Mouse (Mus musculus) erythroblast, embryonic 14.5 days (primary cell): Measurements from ENCODE around the gene Mfrp.

Source experiments
- GATA1 ChIP-seq: IDR thresholded peaks from 2 replicates; pipeline ENCODE4 v1.6.1; 2012; ENCODE audit warnings: low read length, inconsistent platforms, mixed read lengths
- TAL1 ChIP-seq: IDR thresholded peaks from 3 replicates; pipeline ENCODE4 v1.6.1; 2012; ENCODE audit warnings: low read length, inconsistent platforms, mixed read lengths

DNA sequence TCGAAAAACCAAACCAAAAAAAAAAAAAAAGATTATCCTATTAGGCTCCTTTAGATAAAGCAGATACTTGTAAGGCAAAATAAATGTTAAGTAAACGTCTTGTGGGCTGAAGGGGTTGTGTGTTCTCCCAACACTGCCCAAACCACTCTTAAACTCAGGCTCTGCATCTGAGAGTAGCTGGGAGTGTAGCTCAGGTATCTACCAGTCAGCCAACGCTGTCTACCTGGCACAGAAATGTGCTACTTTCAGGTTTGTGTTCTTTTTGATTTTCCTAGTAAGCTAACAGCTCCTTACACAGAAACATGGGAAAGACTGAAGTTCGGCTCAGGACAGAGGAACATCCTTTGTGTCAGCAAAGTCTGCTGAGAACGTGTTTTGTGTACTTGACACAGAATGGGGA, 30.7 kb downstream of the Mfrp start:
- TF ChIP-seq GATA1 (no peak), TAL1 (no peak)
